Mouse (Mus musculus) layer of hippocampus, adult 8-10 months (tissue): ENCODE measurements around the gene Uqcrq. TPM values are rescaled to one million over a fixed set of nuclear protein-coding genes. Genes with fewer than 3 reads are reported as not detected.
"Not testable (repeated sequence)": the region's sequence is repeated elsewhere in the genome, so short reads cannot be mapped to it uniquely, and the experiment has no call there.

Experiments used
- DNase-seq, 2 experiments: peaks; one replicate each; pipeline ENCODE4 v3.0.0; 2022; ENCODE audit warnings: low spot score in 2 of 2
- total RNA-seq, 4 experiments: library from RNA; stranded (reverse); gene quantifications; 2 replicates each; pipeline ENCODE4 v1.2.4; 2022

Gene Uqcrq
- total RNA-seq, 4 experiments from 2014 or later, result 374 to 418 (median 397) TPM

DNA sequence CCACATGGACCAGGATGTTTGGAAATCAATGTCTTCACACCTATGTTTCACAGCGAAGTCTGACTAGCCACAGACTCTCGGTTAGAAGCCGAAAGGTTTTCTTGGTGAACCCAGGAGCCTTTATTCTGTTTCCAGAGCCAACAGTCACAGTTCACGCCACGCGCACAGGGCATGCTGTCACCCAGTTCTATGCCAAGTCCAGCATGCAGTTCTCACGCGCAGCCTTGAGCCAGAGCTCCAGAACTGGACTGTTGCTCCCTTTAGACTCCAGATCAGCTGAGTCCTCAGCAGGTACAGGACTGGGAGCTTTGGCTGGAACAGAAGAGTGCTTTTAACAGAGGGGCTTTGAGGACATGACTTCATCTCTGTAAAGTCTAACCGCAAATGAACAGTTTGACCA is 21.8 kb upstream of the Uqcrq start:
- no peak for DNase-seq

DNA sequence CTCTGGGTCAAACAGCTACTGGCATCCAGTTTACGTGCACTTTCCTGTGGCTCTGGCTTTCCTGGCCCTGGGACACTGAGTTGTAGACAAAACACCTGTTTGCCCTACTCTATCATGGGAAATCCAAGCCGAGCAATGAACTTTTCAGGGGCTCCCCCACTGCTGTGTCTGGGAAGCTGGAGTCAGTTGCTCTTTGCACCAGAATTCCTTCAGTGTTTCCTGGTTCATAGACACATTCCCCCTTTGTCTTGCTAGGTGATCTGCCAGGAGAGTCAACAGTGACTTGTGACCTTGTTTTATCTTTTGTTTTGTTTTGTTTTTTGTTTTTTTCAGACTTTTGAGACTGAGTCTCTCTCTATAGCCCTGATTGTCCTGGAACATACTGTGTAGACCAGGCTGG is 20.7 kb upstream of the Uqcrq start:
- DNase-seq, result no peak

DNA sequence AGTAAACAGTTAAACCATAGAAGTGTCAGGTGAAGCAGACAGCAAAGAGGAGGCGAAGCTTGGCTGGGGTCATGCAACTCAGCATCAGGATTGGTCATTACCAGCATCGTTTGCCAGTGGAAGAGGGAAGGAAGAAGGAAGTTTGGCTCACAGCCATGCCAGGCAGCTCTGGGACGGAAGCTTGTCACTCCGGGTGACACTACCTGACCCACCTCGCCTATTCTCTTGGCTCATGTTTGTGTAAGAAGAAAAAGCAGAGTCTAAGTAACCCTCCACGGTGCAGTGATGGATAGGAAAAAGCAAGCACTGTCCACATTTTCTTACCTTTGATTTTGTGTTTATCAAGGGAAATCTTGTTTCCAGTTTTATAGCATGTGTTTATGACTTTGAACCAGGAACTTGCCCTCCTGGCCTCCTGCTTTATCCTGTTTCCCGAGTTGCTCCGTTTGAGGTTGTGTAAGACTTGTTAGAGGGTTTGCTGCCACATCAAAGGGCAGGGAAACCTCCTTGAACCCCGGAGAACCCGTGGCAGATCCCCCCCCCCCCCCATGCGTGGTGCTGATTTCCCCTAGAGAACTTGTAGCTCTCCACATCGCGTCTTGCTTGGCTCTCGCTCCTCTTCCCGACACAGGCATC is 19.6 kb upstream of the Uqcrq start:
- DNase-seq, result no peak

DNA sequence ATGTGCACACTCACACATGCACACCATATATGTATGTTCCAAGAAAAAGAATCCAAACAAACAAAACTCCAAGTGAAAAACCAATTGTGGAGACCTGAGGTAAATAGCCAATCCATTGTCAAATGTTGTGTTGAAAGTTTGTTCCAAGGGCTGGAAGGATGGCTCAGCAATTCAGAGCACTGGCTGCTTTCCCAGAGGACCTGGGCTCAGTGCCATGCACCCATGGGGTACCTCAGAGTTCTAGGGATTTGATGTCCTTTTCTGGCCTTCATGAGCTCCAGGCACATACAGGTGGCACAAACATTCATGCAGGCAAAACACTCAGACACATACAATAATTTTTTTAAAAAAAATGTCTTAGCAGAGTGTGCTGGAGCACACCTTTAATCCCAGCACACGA is 17.9 kb upstream of the Uqcrq start:
- DNase-seq, result no peak

DNA sequence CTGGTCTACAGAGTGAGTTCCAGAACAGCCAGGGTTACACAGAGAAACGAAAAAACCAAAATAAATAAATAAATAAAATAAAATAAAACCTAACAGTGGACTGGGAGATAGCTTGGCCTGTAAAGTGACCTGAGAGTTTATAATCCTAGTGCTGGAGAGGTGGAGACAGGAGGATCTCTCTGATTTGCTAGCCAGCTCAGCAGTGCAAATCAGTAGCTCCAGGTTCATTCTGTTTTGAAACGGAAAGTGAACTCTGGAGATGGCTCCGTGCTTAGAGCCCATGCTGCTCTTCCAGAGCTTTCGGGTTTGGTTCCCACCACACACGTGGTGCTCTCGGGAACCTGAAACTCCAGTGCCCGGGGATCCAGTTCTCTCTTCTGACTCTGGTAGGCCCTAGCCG is 17.4 kb upstream of the Uqcrq start:
- DNase-seq, result no peak

DNA sequence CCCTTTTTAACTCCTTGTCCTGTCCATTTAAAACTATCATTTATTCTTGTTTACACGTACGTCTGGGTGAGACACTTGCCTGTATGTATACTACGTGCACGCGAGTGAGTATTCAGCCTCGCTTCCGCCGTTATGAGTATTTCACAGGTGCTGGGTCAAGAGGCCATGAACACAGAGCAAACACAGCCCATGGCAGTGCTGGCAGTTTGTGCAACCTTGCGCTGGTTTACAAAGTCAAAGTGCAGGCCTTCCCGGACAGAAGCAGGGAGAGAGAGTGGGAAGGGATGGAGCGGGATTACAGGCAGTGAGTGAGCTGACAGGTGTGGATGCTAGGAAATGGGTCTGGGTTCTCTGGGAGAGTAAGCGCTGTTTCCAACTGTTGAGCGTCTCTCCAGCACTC is 15.6 kb upstream of the Uqcrq start:
- DNase-seq, result no peak

DNA sequence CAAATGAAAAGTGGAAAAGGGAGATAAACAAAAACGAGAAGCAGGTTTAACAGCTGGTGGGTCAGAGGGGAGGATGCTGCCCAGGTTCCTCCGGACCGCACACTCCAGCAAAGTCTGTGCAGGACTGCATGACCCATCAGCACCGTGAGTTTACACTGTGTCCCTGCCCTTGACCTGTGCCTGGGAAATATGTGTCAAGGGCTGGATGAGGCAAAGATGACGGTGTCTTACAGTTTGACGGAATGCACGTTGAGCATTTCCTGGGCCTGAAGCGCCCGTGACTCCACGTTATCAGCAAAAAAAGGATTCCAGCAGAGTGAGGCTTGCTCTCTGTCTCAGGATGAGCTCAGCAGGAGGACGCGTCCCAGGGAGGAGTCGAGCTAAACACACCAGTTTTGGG is 14.9 kb upstream of the Uqcrq start:
- no peak for DNase-seq

DNA sequence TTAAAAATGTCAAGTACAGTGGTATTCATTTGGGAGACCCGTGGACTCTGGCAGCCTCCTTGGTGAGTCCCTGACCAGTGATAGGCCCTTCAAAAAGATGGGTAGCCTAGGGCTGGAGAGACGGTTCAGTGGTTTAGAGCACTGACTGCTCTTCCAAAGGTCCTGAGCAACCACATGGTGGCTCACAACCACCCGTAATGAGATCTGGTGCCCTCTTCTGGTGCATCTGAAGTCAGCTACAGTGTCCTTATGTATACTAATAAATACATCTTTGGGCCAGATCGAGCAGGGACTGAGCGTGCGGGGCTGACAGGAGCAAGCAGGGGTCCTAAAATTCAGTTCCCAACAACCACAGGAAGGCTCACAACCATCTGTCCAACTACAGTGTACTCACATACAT is 13.2 kb upstream of the Uqcrq start:
- no peak for DNase-seq

DNA sequence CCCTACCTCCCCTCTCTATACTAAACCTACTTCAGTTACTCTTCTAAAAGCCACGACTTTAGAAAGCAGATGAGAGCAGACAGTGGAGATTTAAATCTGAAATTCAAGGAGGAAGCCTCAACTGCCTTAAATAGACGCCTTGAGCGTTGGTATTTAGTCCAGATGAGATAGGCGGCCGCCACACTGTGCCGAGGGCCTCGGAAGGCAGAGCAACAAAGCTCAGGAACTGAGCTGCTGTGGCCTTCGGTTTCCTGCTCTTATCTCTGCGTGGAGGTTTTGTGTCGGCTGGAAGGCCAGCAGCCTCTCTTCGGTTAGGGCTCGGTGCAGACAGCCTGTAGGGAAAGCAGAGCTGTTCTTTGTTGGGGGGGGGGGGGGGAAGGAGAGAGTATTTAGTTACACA is 11.3 kb upstream of the Uqcrq start:
- DNase-seq, result no peak

DNA sequence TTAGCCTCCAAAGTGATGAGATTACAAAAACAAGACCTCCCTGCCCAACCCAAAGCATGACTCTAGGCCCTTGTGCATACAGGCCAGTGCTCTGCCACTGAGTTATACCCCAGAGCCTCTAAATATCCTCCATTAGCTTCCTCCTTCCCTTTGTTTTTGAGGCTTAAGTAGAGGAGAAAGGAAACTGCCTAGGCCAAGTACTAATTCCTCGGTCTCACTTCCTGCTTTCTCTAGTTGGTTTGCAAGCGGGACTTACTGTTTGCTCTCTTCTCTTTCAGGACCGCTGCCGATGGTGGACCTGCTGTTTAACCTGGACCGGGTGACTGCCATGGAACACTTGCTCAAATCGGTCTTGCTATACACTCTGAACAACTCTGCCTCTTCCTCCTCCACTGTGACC is 5.7 kb upstream of the Uqcrq start:
- DNase-seq, result no peak

DNA sequence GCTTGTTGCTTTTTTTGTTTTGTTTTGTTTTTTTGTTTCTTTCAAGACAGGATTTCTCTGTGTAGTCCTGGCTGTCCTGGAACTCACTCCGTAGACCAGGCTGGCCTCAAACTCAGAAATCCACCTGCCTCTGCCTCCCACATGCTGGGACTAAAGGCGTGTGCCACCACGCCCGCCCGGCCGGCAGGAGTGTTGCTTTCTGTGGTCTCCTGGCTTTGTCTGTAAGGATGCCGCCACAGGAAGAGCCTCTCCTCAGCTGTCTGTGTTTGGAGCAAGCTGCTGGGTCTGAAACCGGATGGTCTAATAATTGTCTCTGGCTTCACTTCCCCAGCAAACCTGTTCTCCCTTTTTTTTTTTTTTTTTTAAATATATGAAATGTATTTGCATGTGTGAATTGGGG is 4.9 kb upstream of the Uqcrq start:
- DNase-seq, result no peak

DNA sequence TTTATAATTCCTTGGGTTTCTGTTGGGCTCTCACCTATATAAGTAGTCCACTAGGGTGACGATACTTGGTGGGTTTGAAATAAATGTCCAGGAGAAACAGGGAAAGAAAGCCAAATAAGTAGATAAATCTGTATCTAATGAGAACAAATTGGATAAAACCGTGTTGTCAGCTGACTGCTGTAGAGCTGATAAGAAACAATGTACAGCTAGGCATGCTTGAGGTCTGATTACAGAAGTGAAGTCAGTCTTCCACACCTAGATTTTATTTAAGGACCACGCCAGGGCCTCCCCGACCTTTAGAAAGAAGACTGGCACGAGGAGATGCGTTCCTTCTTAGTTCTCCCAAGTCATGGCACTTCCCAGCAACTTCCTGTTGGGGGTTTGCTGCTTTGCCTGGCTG is 2.4 kb upstream of the Uqcrq start:
- DNase-seq, result no peak

DNA sequence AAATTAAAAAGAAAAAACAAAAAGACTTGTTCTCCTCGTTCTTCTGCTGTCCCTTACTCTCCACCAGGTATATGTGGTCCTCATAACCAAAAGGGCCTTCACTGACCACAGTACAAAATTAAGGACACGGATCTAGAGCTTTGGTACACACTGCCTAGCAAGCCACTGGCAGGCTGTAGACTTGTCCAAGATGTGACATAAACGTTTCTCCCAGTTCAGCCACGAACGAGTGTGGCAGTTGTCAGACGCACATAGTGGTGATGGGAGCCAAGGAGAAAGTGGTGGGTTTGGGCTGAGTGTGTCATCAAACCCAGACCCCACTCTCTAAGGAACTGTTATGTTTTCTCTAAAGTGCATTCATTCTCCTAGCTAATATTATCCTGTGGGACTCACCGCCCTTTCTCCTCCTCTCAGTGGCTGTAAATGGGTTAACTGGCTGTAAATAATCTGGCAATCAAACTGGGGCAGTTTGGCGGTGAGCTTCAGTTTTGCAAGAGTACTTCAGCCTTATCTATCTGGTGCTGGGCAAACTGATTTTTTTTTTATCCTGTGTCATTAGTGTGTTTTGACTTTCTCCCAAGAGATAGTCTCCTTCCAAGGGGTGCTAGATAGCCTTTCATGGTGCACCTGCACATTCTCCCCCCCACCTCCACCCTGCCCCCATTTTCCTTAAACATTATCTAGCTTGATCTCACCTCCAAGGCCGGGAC is 871 bp upstream of the Uqcrq start:
- no peak for DNase-seq

DNA sequence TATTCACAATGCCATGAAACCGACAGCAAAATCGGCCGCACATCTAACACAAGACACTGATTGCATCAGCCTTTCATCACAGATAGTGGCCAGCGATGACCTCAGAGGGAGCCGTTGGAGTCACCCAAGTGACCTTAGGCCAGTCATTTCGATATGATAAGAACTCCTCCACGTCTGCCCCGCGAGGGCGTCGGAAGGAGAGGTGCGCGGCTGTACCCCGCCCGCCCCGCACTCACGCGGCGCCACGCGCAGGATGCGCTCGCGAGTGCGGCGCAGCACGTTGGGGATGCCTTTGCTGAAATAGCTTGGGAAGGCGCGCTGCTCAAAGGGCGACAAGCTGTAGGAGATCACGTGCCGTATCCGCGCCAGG is 346 bp downstream of the Uqcrq start:
- DNase-seq, result no peak

DNA sequence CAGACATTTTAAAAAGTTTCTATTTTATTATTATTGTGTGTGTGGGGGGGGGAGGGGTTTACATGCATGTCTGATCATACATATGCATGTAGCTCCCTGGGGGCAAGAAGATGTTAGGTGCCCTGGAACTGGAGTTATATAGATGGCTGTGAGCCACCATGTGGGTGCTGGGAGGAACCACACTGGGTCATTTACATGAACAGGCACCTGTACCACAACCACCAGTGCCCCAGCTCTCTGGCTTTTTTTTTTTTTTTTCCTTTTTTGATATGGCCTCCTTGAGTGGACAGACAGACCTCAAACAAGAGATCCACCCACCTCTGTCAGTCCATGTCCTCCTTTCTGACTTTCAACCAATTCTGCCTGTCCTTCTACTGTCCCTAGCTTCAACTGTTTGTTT is 1.4 kb downstream of the Uqcrq start:
- no peak for DNase-seq

DNA sequence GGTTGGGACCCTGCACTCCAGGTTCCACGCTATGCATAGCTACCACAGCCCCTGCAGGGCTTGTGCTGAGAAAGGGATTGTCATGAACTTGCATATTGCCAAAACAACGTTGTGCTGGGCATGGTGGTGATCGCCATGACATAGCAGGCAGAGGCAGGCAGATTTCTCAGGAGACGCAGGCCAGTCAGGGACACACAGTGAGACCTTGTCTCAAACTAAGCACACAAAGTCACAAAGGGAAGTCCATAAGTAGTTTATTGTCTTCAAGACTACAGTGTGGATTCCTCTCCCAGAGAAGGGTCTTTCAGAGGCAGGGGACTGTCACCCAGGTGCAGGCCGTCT is 1.9 kb downstream of the Uqcrq start:
- DNase-seq, result no peak

DNA sequence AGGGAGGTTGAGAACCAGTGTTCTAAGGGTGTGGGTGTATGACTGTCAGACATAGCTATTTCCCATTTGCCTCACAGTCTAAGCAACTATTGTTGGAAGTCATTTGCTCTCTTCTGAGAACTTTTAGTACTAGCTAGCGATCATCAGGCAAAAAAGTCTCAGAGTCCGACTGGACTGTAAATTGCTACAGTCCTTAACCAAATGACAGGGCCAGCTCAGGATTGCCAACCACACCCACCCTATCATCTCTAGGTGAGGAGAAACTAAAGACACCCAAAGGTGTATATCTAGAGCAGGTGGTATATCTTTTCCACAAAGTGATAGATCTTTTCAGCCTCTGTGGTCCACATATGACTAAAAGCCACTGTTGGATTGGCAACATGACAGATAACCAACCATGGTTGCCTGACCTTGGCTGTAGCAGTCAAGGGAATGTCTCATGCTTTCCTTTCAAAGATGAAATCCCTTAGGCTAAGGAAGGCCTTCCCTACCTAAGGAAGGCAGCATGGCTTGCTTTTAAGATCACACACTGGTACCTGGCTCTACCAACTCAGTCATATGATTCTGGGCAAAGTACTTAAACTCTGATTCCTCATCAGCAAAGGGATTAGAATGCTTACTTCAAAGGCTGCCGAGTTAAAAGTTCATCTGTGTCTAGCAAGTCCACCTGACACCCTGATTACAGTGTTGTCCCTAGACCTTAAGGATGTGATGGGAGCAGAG is 2.5 kb downstream of the Uqcrq start:
- DNase-seq, result no peak

DNA sequence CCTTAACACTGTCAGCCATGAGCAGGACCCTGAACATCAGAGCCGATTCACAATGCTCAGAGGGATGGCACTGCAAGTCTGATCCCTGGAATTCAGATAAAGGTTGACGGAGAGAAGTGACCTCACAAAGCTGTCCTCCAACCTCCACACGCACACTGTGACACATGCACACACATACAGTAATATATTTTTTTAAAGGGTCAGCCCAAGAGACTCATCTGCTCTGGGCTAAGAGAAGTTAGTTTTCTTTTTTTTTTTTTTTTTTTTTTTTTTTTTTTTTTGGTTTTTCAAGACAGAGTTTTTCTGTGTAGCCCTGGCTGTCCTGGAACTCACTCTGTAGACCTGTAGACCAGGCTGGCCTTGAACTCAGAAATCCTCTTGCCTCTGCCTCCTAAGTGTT is 3.7 kb downstream of the Uqcrq start:
- DNase-seq, result not testable (repeated sequence)

DNA sequence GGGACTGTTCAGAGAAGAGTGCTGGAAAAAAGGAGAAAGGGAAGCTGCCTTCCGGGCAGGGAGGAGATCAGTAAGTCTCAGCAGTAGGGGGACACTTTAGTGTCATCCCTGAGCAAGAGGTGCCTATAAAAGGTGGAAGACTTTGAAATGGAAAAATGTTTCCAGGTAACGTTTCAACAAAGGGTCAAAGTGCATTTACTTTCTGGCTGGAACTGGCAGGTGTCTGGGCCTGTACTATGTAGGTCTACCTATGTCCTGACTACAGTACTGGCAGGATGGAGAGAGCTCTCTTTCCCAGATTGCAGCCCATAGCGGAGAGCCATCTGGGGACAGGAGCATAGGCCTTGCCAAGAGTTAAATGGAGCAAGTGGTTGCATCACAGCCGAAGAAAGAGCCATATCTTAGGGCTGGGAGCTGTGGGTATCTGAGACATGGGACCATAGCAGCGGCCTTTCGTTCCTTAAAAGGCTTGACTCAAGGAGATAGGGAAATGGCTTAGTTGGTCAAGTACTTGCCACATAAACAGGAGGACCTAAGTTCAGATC is 4.8 kb downstream of the Uqcrq start:
- DNase-seq, result no peak

DNA sequence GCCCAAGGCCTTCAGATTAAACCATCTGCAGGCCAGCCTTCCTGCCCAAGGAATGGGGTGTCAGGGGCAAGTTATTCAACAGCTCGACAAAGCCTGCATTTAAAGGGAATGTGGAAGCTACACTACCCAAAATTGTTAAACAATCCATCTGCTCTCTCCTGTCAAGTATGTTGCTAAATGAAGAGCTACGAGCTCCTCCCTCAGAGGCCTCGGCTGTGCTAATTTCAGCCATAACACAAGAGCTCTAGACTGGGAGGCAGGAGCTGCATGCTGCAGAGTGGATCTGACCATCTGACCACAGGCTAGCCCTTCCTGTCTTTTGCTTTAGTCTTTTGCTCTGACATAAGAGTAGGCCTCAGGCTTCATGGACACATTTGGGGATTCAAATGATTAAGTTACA is 5.4 kb downstream of the Uqcrq start:
- no peak for DNase-seq

DNA sequence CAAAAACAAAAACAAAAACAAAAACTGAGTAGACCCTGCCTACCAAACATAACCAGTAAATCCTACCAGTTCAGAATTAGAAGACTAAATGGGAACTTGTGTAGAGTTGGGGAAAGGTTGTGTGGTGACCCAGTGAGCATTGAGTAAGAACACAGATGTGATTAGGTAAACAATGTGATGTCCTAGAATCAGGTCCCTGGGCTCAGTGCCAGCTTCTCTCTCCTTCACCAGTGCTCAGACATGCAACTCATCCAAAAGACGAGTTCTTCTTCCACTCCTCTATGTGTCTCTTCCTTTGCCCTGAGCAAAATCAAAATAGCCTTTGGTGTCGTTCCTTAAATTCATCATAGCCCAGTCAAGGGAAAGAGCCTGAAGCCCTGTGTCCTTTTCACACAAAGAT is 5.8 kb downstream of the Uqcrq start:
- DNase-seq, result no peak

DNA sequence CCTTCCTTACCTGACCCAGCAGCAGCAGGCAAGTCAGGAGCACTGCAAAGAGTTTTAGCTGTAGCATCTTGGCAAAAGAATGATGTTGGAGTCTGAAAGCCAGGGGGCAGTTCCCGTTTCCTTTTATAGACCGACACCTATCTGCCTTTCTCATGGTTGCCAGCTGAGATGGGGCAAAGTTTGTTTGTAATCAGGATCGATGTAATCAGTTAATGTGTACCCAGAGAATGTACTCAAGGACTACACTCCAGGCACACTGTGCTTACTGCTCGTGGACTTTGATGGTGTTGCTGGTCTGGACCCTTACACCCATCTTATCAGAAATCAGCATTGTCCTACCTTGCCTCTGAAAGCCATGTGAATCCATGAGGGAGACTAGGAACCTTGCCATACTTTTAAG is 7.6 kb downstream of the Uqcrq start, which contains the start of gene Leap2:
Gene Leap2, minus strand, starts transcription at position 135 of the 400 bp plus-strand sequence.
- no peak for DNase-seq

DNA sequence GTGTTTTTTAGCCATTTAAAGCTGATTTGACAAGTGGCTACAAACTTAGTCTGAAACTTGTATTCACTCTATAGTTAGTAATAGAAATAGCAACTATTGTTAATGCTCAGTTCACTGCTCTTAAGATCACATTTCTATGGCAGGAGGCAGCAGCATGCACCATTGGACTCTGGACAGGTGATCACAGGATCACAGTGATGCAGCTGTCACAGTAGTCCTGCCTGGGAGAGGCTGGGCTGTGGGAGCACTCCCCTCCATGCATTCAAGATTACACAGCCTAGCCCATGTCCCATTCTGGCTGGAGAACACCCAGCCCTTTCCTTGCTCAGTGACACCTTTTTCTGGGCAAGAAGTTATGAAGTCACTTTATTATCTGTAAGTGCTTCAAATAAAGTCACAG is 12.6 kb downstream of the Uqcrq start:
- no peak for DNase-seq
